ENCODE assay signal across 14 mouse cellular contexts in the genomic region with DNA sequence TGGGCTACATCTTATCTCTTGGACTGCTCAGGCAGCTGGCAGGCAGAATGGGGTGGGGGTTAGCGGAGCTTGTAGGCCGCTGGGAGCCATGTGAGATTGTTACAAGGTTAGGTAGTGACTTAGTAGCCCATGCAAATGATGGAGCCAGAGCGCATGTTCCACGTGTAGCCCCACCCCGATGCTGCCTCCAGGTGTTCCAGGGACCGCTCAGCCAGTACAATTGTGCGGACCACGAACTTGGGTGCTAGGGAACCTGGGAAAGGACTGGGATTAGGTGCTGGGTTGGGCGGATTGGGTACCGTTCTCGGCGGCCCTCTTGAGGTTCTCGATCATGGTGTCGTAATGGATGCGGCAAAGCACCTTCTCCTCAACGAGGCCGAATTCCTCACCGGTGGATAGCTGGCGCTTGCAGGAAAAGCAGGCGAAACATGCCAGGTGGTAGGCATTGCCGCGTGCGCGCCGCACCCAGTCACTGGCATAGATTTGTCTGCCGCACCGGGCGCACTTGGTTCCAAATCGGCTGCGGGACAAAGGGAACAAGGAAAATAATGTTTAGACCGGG. TPM values are rescaled to one million over a fixed set of nuclear protein-coding genes. Genes with fewer than 3 reads are reported as not detected.
DNase-seq lines count a peak whose midpoint lies in the region; ATAC-seq and TF ChIP-seq lines count a peak whose summit lies in the region.
"Had no signal": no experiment of that assay in that cellular context is flagged by ENCODE, and none has a peak within 500 bp of the region (broad histone marks: within the 10 kb centered on the region; RNA-seq: fewer than 3 reads in every experiment).

No protein-coding gene starts in this region.

- peak overlapping the region; percentile 17 for H3K4me3 ChIP-seq in kidney, embryonic 15.5 days (replicated peaks)
- peak overlapping the region; percentile 5 to 29; a peak in 2 of 4 replicates for H3K4me3 ChIP-seq in ES-E14 (ENCODE audit: insufficient read depth in 1 of 2, low read depth in 1 of 2, low read length in 2 of 2, poor library complexity in 1 of 2, severe bottlenecking in 1 of 2)
- H3K4me3 ChIP-seq in limb, embryonic 12.5 days (replicated peaks), result peak overlapping the region; percentile 23
- H3K4me3 ChIP-seq: erythroblast, embryonic 14.5 days; limb, embryonic 15.5 days had no signal

- H3K27ac ChIP-seq in kidney, embryonic 15.5 days, result no peak overlapping the region
- H3K27ac ChIP-seq in ES-E14 (ENCODE audit: insufficient read depth, low read depth, low read length, poor library complexity, severe bottlenecking), result no peak overlapping the region
- no peak overlapping the region for H3K27ac ChIP-seq in limb, embryonic 12.5 days
- H3K27ac ChIP-seq: limb, embryonic 15.5 days had no signal

- H3K4me2 ChIP-seq in kidney, embryonic 15.5 days, result peak overlapping the region; percentile 39
- no peak overlapping the region for H3K4me2 ChIP-seq in limb, embryonic 12.5 days
- H3K4me2 ChIP-seq: limb, embryonic 15.5 days had no signal

- 9% methylated on average over 31 of the region's 31 CpGs for WGBS in kidney, embryonic 15.5 days
- 3% methylated on average over 31 of the region's 31 CpGs for WGBS in limb, embryonic 12.5 days

- no peak for ATAC-seq in kidney, embryonic 15.5 days (replicated peaks; ENCODE audit: low FRiP score)
- ATAC-seq in common myeloid progenitor, adult 5-6 weeks (replicated peaks; ENCODE audit: low read depth, poor library complexity, severe bottlenecking), result peak; percentile 12; the same call in 1 of the 2 replicates
- no peak for ATAC-seq in limb, embryonic 12.5 days (ENCODE audit: insufficient number of reproducible peaks, insufficient read depth, low FRiP score, low TSS enrichment, low read depth)
- ATAC-seq: Patski had no signal

- in situ Hi-C loops in ES-E14 (cut with MboI; ENCODE audit: low sequenced_read_pairs in 2 of 2, unreplicated experiment in 2 of 2), result no loop called here

- DNase-seq in kidney, postnatal 36 days, result no peak
- DNase-seq in ES-E14 (ENCODE audit: low read depth, low spot score), result no peak
- no peak for DNase-seq in urinary bladder, postnatal 25 days (ENCODE audit: low spot score)
- no peak for DNase-seq in gastrocnemius, postnatal 10 days
- DNase-seq: cerebellum, postnatal 14 days; heart, postnatal 36 days; lung, postnatal 36 days had no signal

- H3K4me1 ChIP-seq in kidney, embryonic 15.5 days, result peaks cover 42% of the 10 kb centered on the region
- H3K4me1 ChIP-seq in ES-E14 (ENCODE audit: control insufficient read depth in 2 of 2, insufficient read depth in 2 of 2, low read length in 2 of 2, poor library complexity in 1 of 2), result peaks cover 0 to 3% of the 10 kb centered on the region in 2 experiments; a peak in 1 of 4 replicates
- peaks cover 15% of the 10 kb centered on the region for H3K4me1 ChIP-seq in limb, embryonic 12.5 days (replicated peaks)

- peaks cover 100% of the 10 kb centered on the region for H3K27me3 ChIP-seq in kidney, embryonic 15.5 days
- H3K27me3 ChIP-seq in limb, embryonic 12.5 days, result peaks cover 100% of the 10 kb centered on the region
- H3K27me3 ChIP-seq: Patski had no signal

- H3K36me3 ChIP-seq in kidney, embryonic 15.5 days, result no peaks in the 10 kb centered on the region
- H3K36me3 ChIP-seq in ES-E14 (ENCODE audit: control insufficient read depth, insufficient read depth, low read length, poor library complexity, severe bottlenecking), result no peaks in the 10 kb centered on the region
- no peaks in the 10 kb centered on the region for H3K36me3 ChIP-seq in limb, embryonic 12.5 days
- H3K36me3 ChIP-seq: limb, embryonic 15.5 days had no signal

- H3K9me3 ChIP-seq in kidney, embryonic 15.5 days (replicated peaks), result no peaks in the 10 kb centered on the region
- no peaks in the 10 kb centered on the region for H3K9me3 ChIP-seq in ES-E14 (ENCODE audit: control insufficient read depth, insufficient read depth, low read depth, low read length)
- H3K9me3 ChIP-seq in limb, embryonic 12.5 days, result no peaks in the 10 kb centered on the region
- H3K9me3 ChIP-seq: limb, embryonic 15.5 days had no signal

- no peak overlapping the region for H3K9ac ChIP-seq in kidney, embryonic 15.5 days
- no peak overlapping the region for H3K9ac ChIP-seq in ES-E14 (ENCODE audit: insufficient read depth, low read depth, low read length, poor library complexity, severe bottlenecking)
- H3K9ac ChIP-seq in limb, embryonic 12.5 days (replicated peaks), result no peak overlapping the region
- H3K9ac ChIP-seq: limb, embryonic 15.5 days had no signal

TF ChIP-seq in ES-E14, 5 proteins besides CTCF, POLR2A, EP300 and RAD21:
- TF ChIP-seq HCFC1 (IDR thresholded peaks at IDR 0.05; ENCODE audit: borderline replicate concordance, insufficient read depth, low read length), result no peak
- TF ChIP-seq ZNF384 (IDR thresholded peaks at IDR 0.05; ENCODE audit: low read depth, low read length), result no peak
- TF ChIP-seq ZC3H11A (IDR thresholded peaks at IDR 0.05; ENCODE audit: borderline replicate concordance, low read depth, low read length), result no peak
- no peak for TF ChIP-seq MAFK (IDR thresholded peaks at IDR 0.05; ENCODE audit: insufficient read depth, low read depth, low read length)
- TF ChIP-seq CHD2 (IDR thresholded peaks at IDR 0.05; ENCODE audit: low read depth, low read length), result no peak

RNA-seq across cellular contexts. Expression of gene Lhx6, which starts 11.2 kb away (rescaled TPM):
- polyA plus RNA-seq in kidney, embryonic 15.5 days (2015; fragmentation: Nextera tagmentation; extraction: Ambion mirVana), result 2.4 and 2.6 TPM in 2 replicates
- 1.8 and 2.5 TPM in 2 replicates for total RNA-seq in ES-E14 (2012; rRNA removed)
- total RNA-seq in common myeloid progenitor, adult 5-6 weeks (2017), result not detected in 2 replicates
- 0.95 and 1.0 TPM in 2 replicates for polyA plus RNA-seq in limb, embryonic 12.5 days (2016; fragmentation: Nextera tagmentation; extraction: Ambion mirVana)
- total RNA-seq in gastrocnemius, postnatal 10 days (2021), result 1 to 10 TPM; 3.3 to 6.2 TPM
- polyA plus RNA-seq: erythroblast, embryonic 14.5 days had no signal

RNA-seq across cellular contexts. Expression of gene Mrrf, which starts 42.2 kb away (rescaled TPM):
- polyA plus RNA-seq in kidney, embryonic 15.5 days (2015; fragmentation: Nextera tagmentation; extraction: Ambion mirVana), result 26.7 and 28.6 TPM in 2 replicates
- total RNA-seq in ES-E14 (2012; rRNA removed), result 8.4 and 9.1 TPM in 2 replicates
- 64.8 and 98.7 TPM in 2 replicates for total RNA-seq in common myeloid progenitor, adult 5-6 weeks (2017)
- 26.5 and 26.7 TPM in 2 replicates for polyA plus RNA-seq in limb, embryonic 12.5 days (2016; fragmentation: Nextera tagmentation; extraction: Ambion mirVana)
- total RNA-seq in gastrocnemius, postnatal 10 days (2021), result 10 to 100 TPM; 18.7 to 21.4 TPM

RNA-seq across cellular contexts. Expression of gene Rbm18, which starts 42.6 kb away (rescaled TPM):
- polyA plus RNA-seq in kidney, embryonic 15.5 days (2015; fragmentation: Nextera tagmentation; extraction: Ambion mirVana), result 69.3 and 71.1 TPM in 2 replicates
- 16.5 and 22.1 TPM in 2 replicates for total RNA-seq in ES-E14 (2012; rRNA removed)
- total RNA-seq in common myeloid progenitor, adult 5-6 weeks (2017), result 22.5 and 24.3 TPM in 2 replicates
- polyA plus RNA-seq in limb, embryonic 12.5 days (2016; fragmentation: Nextera tagmentation; extraction: Ambion mirVana), result 90.8 and 95.6 TPM in 2 replicates
- 10 to 100 TPM; 32.9 to 33.3 TPM for total RNA-seq in gastrocnemius, postnatal 10 days (2021)

RNA-seq across cellular contexts. Expression of gene Morn5, which starts 44.7 kb away (rescaled TPM):
- 0.40 and 0.91 TPM in 2 replicates for polyA plus RNA-seq in kidney, embryonic 15.5 days (2015; fragmentation: Nextera tagmentation; extraction: Ambion mirVana)
- total RNA-seq in ES-E14 (2012; rRNA removed), result not detected in 2 replicates
- total RNA-seq in common myeloid progenitor, adult 5-6 weeks (2017), result not detected in 2 replicates
- not detected in 2 replicates for polyA plus RNA-seq in limb, embryonic 12.5 days (2016; fragmentation: Nextera tagmentation; extraction: Ambion mirVana)
- total RNA-seq in gastrocnemius, postnatal 10 days (2021), result not detected
- total RNA-seq: heart, postnatal 36 days had no signal
- polyA plus RNA-seq: erythroblast, embryonic 14.5 days; limb, embryonic 15.5 days; neural tube, embryonic 11.5 days had no signal

RNA-seq across cellular contexts. Expression of gene Ndufa8, which starts 44.8 kb away (rescaled TPM):
- polyA plus RNA-seq in kidney, embryonic 15.5 days (2015; fragmentation: Nextera tagmentation; extraction: Ambion mirVana), result 252 and 254 TPM in 2 replicates
- total RNA-seq in ES-E14 (2012; rRNA removed), result 80.0 and 89.0 TPM in 2 replicates
- 50.7 and 59.9 TPM in 2 replicates for total RNA-seq in common myeloid progenitor, adult 5-6 weeks (2017)
- 181 and 194 TPM in 2 replicates for polyA plus RNA-seq in limb, embryonic 12.5 days (2016; fragmentation: Nextera tagmentation; extraction: Ambion mirVana)
- 100 to 1,000 TPM; 278 to 336 TPM for total RNA-seq in gastrocnemius, postnatal 10 days (2021)
